Mouse (Mus musculus) ES-E14 (cell line): ENCODE results near the gene Acot7. TPM values are rescaled to one million over a fixed set of nuclear protein-coding genes. Genes with fewer than 3 reads are reported as not detected.

Experiments
- DNase-seq: peaks from one replicate; pipeline ENCODE4 v3.0.0-alpha.2; 2013; ENCODE audit warnings: low read depth, low spot score
- H3K27ac ChIP-seq: 2 replicates; pipeline ENCODE4 v1.5.1; 2012; ENCODE audit warnings: low read depth, mild to moderate bottlenecking, low read length, moderate library complexity, mixed read lengths; ENCODE audit not compliant: poor library complexity, insufficient read depth, severe bottlenecking
- H3K36me3 ChIP-seq: 2 replicates; pipeline ENCODE4 v1.6.1; 2012; ENCODE audit warnings: mild to moderate bottlenecking, low read length, moderate library complexity, mixed read lengths; ENCODE audit not compliant: control insufficient read depth, poor library complexity, insufficient read depth, severe bottlenecking
- H3K4me1 ChIP-seq, 2 experiments: fragments of 150-350 bp in 1 of 2; sonication (generic) in 1 of 2; 2 replicates each; pipeline ENCODE4 v1.6.1; 2012; ENCODE audit warnings: low read length in 2 of 2, mild to moderate bottlenecking in 1 of 2, mixed read lengths in 1 of 2; ENCODE audit not compliant: control insufficient read depth in 2 of 2, insufficient read depth in 2 of 2, poor library complexity in 1 of 2
- H3K4me3 ChIP-seq, 2 experiments: fragments of 150-350 bp in 1 of 2; sonication (generic) in 1 of 2; 2 replicates each; pipeline ENCODE4 v1.5.1; 2012; ENCODE audit warnings: low read length in 2 of 2, low read depth in 1 of 2, mild to moderate bottlenecking in 1 of 2, mixed read lengths in 1 of 2; ENCODE audit not compliant: insufficient read depth in 1 of 2, poor library complexity in 1 of 2, severe bottlenecking in 1 of 2
- H3K9ac ChIP-seq: 2 replicates; pipeline ENCODE4 v1.6.1; 2012; ENCODE audit warnings: low read depth, mild to moderate bottlenecking, low read length, mixed read lengths; ENCODE audit not compliant: poor library complexity, insufficient read depth, severe bottlenecking
- H3K9me3 ChIP-seq: fragments of 150-350 bp; sonication (generic); 2 replicates; pipeline ENCODE4 v1.6.1; 2012; ENCODE audit warnings: low read depth, mild to moderate bottlenecking, low read length; ENCODE audit not compliant: control insufficient read depth, insufficient read depth
- CHD2 ChIP-seq: IDR thresholded peaks from 2 replicates; pipeline ENCODE4 v1.6.1; 2014; ENCODE audit warnings: mild to moderate bottlenecking, low read depth, low read length, inconsistent platforms
- HCFC1 ChIP-seq: IDR thresholded peaks from 2 replicates; pipeline ENCODE4 v1.6.1; 2012; ENCODE audit warnings: low read length, inconsistent platforms, borderline replicate concordance; ENCODE audit not compliant: insufficient read depth
- MAFK ChIP-seq: IDR thresholded peaks from 2 replicates; pipeline ENCODE4 v1.6.1; 2014; ENCODE audit warnings: mild to moderate bottlenecking, low read depth, low read length, inconsistent platforms; ENCODE audit not compliant: insufficient read depth
- ZC3H11A ChIP-seq: IDR thresholded peaks from 2 replicates; pipeline ENCODE4 v1.6.1; 2012; ENCODE audit warnings: low read depth, mild to moderate bottlenecking, inconsistent platforms, low read length, borderline replicate concordance
- ZNF384 ChIP-seq: IDR thresholded peaks from 2 replicates; pipeline ENCODE4 v1.6.1; 2012; ENCODE audit warnings: low read depth, low read length, inconsistent platforms
- in situ Hi-C, 2 experiments: fragments of 600-800 bp; cut with MboI; formaldehyde crosslinking; loops; one replicate each; pipeline ENCODE4 v1.15.1; 2025; ENCODE audit warnings: low sequenced_read_pairs in 2 of 2, inconsistent platforms in 1 of 2; ENCODE audit not compliant: unreplicated experiment in 2 of 2
- total RNA-seq: library from RNA; depleted of rRNA; stranded (reverse); fragments of 300-350 nt; gene quantifications from 2 replicates; pipeline ENCODE4 v1.2.3, GENCODE M21; 2012

The Acot7 gene
- total RNA-seq, 1 experiment, result 51.9 TPM

GRCm38 (mm10) chr4:152197545-152197944 lies 19.6 kb downstream of the Acot7 start:
- Histone ChIP-seq H3K36me3 (no peaks in the 10 kb centered on the region), H3K4me1 (peaks cover 8 to 21% of the 10 kb centered on the region in 2 experiments), H3K9ac (no peak overlapping the region), H3K4me3 (no peak overlapping the region), H3K9me3 (no peaks in the 10 kb centered on the region), H3K27ac (no peak overlapping the region)
- DNase-seq, result no peak
- in situ Hi-C loops, result no loop called here
- TF ChIP-seq CHD2 (no peak), MAFK (no peak), HCFC1 (no peak), ZC3H11A (no peak), ZNF384 (no peak)

DNA sequence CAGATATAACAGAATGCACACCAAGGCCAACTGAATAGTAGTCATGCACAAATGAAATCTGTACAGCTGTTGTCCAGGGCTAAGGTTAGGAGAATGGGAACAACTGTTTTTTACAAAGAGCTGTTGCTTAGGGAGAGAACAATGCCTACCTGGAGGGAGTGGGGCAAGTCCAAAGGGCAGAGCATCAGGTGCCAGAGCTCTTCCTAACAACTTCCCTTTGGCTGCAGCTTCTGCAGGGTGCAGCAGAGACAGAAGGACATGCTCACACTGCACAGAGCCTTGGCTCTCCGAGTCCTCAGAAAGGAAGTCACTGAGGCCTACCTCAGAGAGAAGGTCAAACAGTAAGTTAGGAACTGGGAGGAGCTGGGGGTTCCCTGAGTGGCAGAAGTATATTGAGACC lies 21.7 kb downstream of the Acot7 start:
- Histone ChIP-seq H3K27ac (no peak overlapping the region), H3K4me1 (peaks cover 6 to 14% of the 10 kb centered on the region in 2 experiments; a peak in 3 of 4 replicates), H3K9ac (no peak overlapping the region), H3K36me3 (no peaks in the 10 kb centered on the region), H3K4me3 (no peak overlapping the region), H3K9me3 (no peaks in the 10 kb centered on the region)
- DNase-seq, result no peak
- TF ChIP-seq MAFK (no peak), HCFC1 (no peak), CHD2 (no peak), ZC3H11A (no peak), ZNF384 (no peak)
- in situ Hi-C loops, result no loop called here

- H3K27ac ChIP-seq, result no peak overlapping the region
- H3K4me3 ChIP-seq, result no peak overlapping the region
- no peaks in the 10 kb centered on the region for H3K36me3 ChIP-seq
- H3K9me3 ChIP-seq, result no peaks in the 10 kb centered on the region
- H3K4me1 ChIP-seq, result peaks cover 0 to under 1% of the 10 kb centered on the region in 2 experiments; a peak in 1 of 4 replicates
- TF ChIP-seq ZNF384 (no peak), CHD2 (no peak), ZC3H11A (no peak), MAFK (no peak), HCFC1 (no peak)
- H3K9ac ChIP-seq, result no peak overlapping the region
- in situ Hi-C loops, result no loop called here
- no peak for DNase-seq
Observed at GRCm38 (mm10) chr4:152201492-152201891, 23.6 kb downstream of the Acot7 start.

DNA sequence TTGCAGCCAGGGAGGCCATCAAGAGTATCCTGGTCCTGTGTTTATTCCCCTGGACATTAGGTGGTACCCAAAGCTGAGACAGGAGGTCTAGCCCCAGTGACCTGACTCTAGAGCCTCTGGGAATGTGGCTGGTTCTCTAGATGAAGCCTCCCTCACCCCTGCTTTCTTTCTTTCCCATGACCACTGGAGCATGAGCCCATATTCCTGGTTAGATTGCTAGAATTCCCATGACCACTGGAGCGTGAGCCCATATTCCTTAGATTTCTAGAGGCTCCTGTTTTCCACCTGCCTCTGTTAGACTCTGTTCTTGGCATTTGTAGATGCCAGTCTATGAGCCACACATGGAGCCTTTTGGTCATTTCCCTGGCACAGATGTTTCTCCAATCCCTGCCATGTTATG lies 24.5 kb downstream of the Acot7 start:
- H3K4me1 ChIP-seq, result no peaks in the 10 kb centered on the region; a peak in 1 of 4 replicates
- H3K36me3 ChIP-seq, result no peaks in the 10 kb centered on the region
- TF ChIP-seq ZC3H11A (no peak), HCFC1 (no peak), MAFK (no peak), ZNF384 (no peak), CHD2 (no peak)
- no peaks in the 10 kb centered on the region for H3K9me3 ChIP-seq
- in situ Hi-C loops, result no loop called here
- no peak overlapping the region for H3K4me3 ChIP-seq
- H3K9ac ChIP-seq, result no peak overlapping the region
- H3K27ac ChIP-seq, result no peak overlapping the region
- no peak for DNase-seq

GRCm38 (mm10) chr4:152202905-152203304 lies 25.0 kb downstream of the Acot7 start:
- H3K36me3 ChIP-seq, result no peaks in the 10 kb centered on the region
- H3K4me1 ChIP-seq, result no peaks in the 10 kb centered on the region; a peak in 1 of 4 replicates
- no peak for TF ChIP-seq ZNF384
- TF ChIP-seq CHD2, result no peak
- no peak for TF ChIP-seq ZC3H11A
- TF ChIP-seq MAFK, result no peak
- no peak for TF ChIP-seq HCFC1
- H3K27ac ChIP-seq, result no peak overlapping the region
- no peak overlapping the region for H3K4me3 ChIP-seq
- DNase-seq, result no peak
- H3K9ac ChIP-seq, result no peak overlapping the region
- H3K9me3 ChIP-seq, result no peaks in the 10 kb centered on the region
- in situ Hi-C loops, result no loop called here
